Mouse (Mus musculus) kidney, adult 9 months (tissue): Measurements from ENCODE around the gene Gm6176.
"Not testable (repeated sequence)": the region's sequence is repeated elsewhere in the genome, so short reads cannot be mapped to it uniquely, and the experiment has no call there.

Experiments
- DNase-seq: peaks from one replicate; pipeline ENCODE4 v3.0.0; 2022

The Gm6176 gene

DNA sequence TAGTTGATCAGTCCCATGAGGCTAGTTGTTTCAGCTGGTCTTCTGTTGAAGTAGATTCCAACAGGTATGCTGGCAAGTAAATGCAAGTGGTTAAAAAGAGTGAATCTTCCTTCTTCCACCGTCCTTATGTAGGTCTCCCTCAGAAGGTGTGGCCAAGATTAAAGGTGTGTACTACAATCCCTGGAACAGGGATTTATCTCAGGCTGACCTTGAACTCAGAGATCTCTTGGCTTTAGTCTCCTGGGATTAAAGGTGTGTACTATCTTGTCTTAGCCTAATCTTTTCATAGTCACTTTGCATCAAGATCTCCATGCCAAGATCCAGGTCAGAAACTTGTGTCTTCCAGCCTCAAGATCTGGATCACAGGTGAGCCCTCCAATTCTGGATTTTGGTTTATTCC, at the start of gene Gm6176:
TSS of gene Gm6176 (minus strand) at position 101 of the 400 bp plus-strand sequence.
- DNase-seq, result not testable (repeated sequence)

DNA sequence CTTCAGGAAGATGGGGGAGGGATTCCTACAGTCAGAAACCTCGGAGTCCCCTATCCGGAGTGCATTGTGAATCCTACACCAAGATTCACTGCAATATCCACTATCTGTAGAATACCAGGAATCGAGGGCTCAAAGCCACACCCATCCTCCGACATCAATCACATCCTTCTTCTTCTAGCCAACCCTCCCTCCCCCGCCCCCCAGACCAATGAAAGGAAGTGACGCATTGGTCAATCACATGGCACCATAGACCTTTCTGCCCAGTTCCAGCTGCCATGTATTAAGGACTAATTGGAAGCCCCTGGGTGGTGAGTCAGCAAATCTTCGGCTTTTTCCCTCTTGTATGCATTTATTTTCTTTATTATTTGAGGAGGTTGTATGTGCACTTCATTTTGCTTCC, 12.7 kb upstream of the Gm6176 start, which contains the start of gene Vmn1r139:
TSS of gene Vmn1r139 (plus strand) at position 301 of the 400 bp plus-strand sequence.
- DNase-seq, result not testable (repeated sequence)

DNA sequence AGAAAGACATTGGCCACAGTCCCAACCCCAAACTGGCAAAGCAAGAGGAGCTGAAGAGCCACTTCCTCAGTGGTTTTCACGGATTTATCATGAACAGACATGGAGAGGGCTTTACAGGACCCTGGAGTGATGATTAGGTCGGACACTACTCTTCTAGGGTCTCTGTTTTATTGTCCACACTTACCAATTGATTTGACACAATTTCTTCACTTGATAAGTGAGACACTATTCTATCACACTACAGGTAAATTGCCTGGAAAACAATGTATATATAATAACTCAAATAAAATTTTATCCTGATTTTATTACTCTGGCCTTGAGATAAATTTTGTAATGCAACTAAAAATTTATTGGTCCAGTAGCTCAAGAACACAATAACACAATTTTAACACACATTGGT, 27.3 kb downstream of the Gm6176 start, which contains the start of gene Vmn1r138:
TSS of gene Vmn1r138 (minus strand) at position 101 of the 400 bp plus-strand sequence.
- not testable (repeated sequence) for DNase-seq
